Mouse (Mus musculus) hindbrain, postnatal 0 days (tissue): ENCODE data around the gene Stn1. TPM values are rescaled to one million over a fixed set of nuclear protein-coding genes. Genes with fewer than 3 reads are reported as not detected.
A peak's percentile ranks its signal among the peaks of the same experiment; 100 is the strongest.

Source experiments
- ATAC-seq: fragments of 200-750 bp; cut with Nextera tagmentation; 2 replicates; pipeline ENCODE4 v1.8.0; 2017; ENCODE audit warnings: mild to moderate bottlenecking, moderate TSS enrichment, moderate library complexity
- DNase-seq: peaks from one replicate; pipeline ENCODE4 v3.0.0-alpha.2; 2015; ENCODE audit warnings: low spot score
- H3K27ac ChIP-seq: fragments of 300-500 bp; sonication (generic); 2 replicates; pipeline ENCODE4 v1.5.1; 2014; ENCODE audit warnings: mild to moderate bottlenecking
- H3K27me3 ChIP-seq: fragments of 300-500 bp; sonication (generic); 2 replicates; pipeline ENCODE4 v1.6.1; 2014; ENCODE audit warnings: low read length, mixed read lengths; ENCODE audit not compliant: insufficient read depth
- H3K36me3 ChIP-seq: fragments of 300-500 bp; sonication (generic); 2 replicates; pipeline ENCODE4 v1.6.1; 2014; ENCODE audit warnings: low read length, mixed read lengths; ENCODE audit not compliant: insufficient read depth
- H3K4me1 ChIP-seq: fragments of 300-500 bp; sonication (generic); 2 replicates; pipeline ENCODE4 v1.6.1; 2014; ENCODE audit warnings: antibody characterized with exemption, low read length, mixed read lengths; ENCODE audit not compliant: insufficient read depth
- H3K4me2 ChIP-seq: fragments of 300-500 bp; sonication (generic); 2 replicates; pipeline ENCODE4 v1.6.1; 2014; ENCODE audit warnings: low read depth, mild to moderate bottlenecking, low read length, moderate library complexity, mixed read lengths
- H3K4me3 ChIP-seq: fragments of 300-500 bp; sonication (generic); 2 replicates; pipeline ENCODE4 v1.5.1; 2014; ENCODE audit warnings: low read length
- H3K9ac ChIP-seq: fragments of 300-500 bp; sonication (generic); replicated peaks from 2 replicates; pipeline ENCODE4 v1.6.1; 2014; ENCODE audit warnings: mild to moderate bottlenecking, low read length, moderate library complexity, mixed read lengths
- H3K9me3 ChIP-seq: fragments of 300-500 bp; sonication (generic); 2 replicates; pipeline ENCODE4 v1.6.1; 2016; ENCODE audit warnings: low read length, mixed read lengths
- CTCF ChIP-seq: IDR thresholded peaks from 2 replicates; pipeline ENCODE4 v1.5.1; 2016; ENCODE audit warnings: antibody characterized with exemption, control low read depth, low read depth
- WGBS: fragments of 180-500 bp; shearing (Covaris S2); extraction: QIAGEN DNeasy Blood & Tissue Kit; methylation state at CpG from one replicate; pipeline ENCODE4 v1.1.7; 2014; 5-methylcytosine and 5-hydroxymethylcytosine counted together
- polyA plus RNA-seq: library from polyadenylated mRNA; unstranded; fragments of >200 nt; fragmentation: Nextera tagmentation; extraction: Ambion mirVana; gene quantifications from 2 replicates; pipeline ENCODE4 v1.2.1, GENCODE M21; 2015
- total RNA-seq: library from RNA; depleted of rRNA; stranded (reverse); fragments of >200 nt; gene quantifications from 2 replicates; pipeline ENCODE4 v1.2.3, GENCODE M21; 2014

Gene Stn1
- total and polyA plus RNA-seq, 2 experiments from 2014 or later, result 19.1 to 20.9 TPM

DNA sequence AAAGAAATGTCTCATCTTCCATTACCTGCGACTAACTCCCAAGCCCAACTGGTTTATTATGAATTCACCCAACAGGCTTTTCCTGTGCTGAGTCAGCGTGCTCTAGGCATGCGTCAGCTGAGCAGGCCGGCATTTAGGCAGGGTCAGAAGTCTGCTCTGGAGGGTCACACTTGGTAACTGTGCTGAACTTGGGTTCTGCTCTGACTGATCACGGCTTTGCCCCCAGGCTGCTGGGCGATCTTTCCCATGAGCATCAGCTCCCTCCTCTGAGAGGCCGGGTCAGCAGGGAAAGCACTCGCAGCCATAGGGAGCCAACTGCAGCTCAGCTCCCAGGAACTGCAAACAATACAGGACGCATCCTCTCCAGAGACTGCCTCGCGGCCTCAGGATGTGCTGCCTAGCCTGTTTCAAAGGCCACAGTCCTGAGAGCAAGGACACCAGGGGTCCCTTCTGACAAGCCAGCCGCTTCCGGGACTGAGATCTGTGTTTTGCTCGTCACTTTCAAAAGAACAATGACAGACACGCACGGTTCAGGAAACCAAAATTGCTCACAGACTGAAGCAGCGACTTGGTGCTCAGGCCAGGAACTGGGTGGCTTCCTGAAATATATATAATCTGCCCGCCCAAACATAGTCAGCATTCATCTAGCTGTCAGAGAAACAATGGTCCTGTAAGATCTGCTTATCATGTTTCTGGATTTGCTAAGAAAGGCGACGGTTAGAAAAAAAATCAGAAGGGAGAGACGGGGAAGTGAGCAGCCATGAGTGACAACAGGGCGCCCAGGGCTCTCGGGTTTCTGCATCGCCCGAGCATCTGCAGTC is 26.6 kb downstream of the Stn1 start:
- H3K27me3 ChIP-seq, result no peaks in the 10 kb centered on the region

DNA sequence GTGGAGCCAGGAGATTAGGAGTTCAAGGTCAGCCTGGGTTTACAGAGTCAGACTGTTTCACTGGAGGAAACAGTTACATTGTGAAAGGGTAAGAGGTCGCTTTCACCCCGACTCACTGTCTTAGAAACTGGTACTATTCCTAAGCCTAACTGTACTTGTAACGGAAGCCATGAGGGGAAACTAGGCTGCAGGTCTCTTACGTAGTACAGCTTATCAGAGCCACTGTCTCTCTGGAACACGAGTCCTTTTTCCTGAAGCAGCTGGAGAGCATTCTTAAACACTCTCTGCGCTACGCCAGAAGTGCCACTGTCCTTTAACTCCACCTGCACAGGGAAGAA is 27.2 kb downstream of the Stn1 start:
- Histone ChIP-seq H3K36me3 (no peaks in the 10 kb centered on the region), H3K27me3 (no peaks in the 10 kb centered on the region), H3K4me3 (no peak overlapping the region), H3K4me2 (0 out of 2 replicates have a peak overlapping the region, but pooled peaks have one; percentile 2), H3K9ac (no peak overlapping the region), H3K27ac (peak overlapping the region; percentile 51; the same call in 1 of the 2 replicates), H3K9me3 (no peaks in the 10 kb centered on the region), H3K4me1 (0 out of 2 replicates have a peak, but pooled peaks cover 9% of the 10 kb centered on the region)
- no peak for TF ChIP-seq CTCF
- DNase-seq (no peak), ATAC-seq (no peak)
- WGBS, result 77% methylated on average over 7 of the region's 7 CpGs

More for the DNA sequence above, 26.6 kb downstream of the Stn1 start:
- Histone ChIP-seq H3K9me3 (no peaks in the 10 kb centered on the region), H3K4me1 (0 out of 2 replicates have a peak, but pooled peaks cover 9% of the 10 kb centered on the region), H3K9ac (0 out of 2 replicates have a peak overlapping the region, but pooled peaks have one; percentile 24), H3K36me3 (no peaks in the 10 kb centered on the region), H3K4me2 (peak overlapping the region; percentile 2; the same call in 1 of the 2 replicates), H3K4me3 (no peak overlapping the region), H3K27ac (peak overlapping the region; percentile 51)
- TF ChIP-seq CTCF, result no peak
- ATAC-seq, result no peak
- no peak for DNase-seq
- 18% methylated on average over 25 of the region's 25 CpGs for WGBS

DNA sequence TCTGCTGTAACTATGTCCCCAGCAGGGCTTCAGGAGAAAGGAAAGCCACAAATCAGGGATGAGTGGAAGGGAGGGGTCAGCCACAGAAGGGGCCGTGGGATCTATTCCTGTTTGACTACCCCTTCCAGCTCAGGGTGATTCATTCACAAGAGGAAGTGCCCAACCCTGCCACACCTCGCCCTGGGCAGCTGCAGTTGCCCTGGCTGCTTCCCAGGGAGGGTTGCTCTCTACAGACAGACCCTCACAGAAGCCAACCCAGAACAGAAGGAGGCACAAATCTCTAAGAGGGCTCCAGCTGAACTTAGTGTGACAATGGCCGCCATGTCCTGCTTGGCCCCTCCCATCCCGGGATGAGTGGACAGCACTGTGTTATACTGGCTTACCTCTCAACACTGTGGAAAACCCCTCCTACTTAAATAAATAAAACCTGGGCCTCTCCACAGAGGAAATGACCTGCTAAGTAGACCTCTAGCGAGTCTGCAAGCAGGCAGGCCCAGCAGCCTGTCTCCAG is 28.5 kb downstream of the Stn1 start:
- H3K36me3 ChIP-seq, result no peaks in the 10 kb centered on the region
- TF ChIP-seq CTCF, result no peak
- WGBS, result 74% methylated on average over 5 of the region's 5 CpGs
- no peak overlapping the region for H3K27ac ChIP-seq
- H3K9ac ChIP-seq, result no peak overlapping the region
- H3K27me3 ChIP-seq, result no peaks in the 10 kb centered on the region
- ATAC-seq (no peak), DNase-seq (no peak)
- H3K4me2 ChIP-seq, result no peak overlapping the region
- 0 out of 2 replicates have a peak, but pooled peaks cover 9% of the 10 kb centered on the region for H3K4me1 ChIP-seq
- no peak overlapping the region for H3K4me3 ChIP-seq
- no peaks in the 10 kb centered on the region for H3K9me3 ChIP-seq

DNA sequence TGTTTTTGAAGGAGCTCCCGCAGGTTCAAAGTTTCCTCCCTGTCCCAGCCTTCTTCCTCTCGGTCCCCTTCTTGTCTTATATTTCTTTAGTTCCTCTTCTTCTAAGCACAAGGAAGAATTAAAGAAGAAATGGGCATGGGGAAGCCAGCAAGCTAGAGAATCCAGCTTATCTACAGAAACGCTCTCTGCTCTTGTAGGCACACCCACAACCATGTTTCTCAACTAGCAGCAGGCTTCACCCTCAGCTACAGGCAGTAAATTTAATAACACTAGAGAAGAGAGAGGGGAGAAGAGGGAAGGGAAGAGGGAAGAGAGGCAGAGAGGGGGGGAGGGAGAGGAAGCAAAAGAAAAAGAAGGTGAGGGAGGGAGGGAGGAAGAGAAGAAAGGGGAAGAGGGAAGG is 29.1 kb downstream of the Stn1 start:
- Histone ChIP-seq H3K27ac (no peak overlapping the region), H3K9me3 (no peaks in the 10 kb centered on the region), H3K9ac (no peak overlapping the region), H3K4me3 (no peak overlapping the region), H3K4me2 (no peak overlapping the region), H3K4me1 (0 out of 2 replicates have a peak, but pooled peaks cover 9% of the 10 kb centered on the region), H3K36me3 (no peaks in the 10 kb centered on the region), H3K27me3 (no peaks in the 10 kb centered on the region)
- no peak for TF ChIP-seq CTCF
- DNase-seq (no peak), ATAC-seq (no peak)
- 77% methylated on average over 3 of the region's 3 CpGs for whole genome bisulfite sequencing

DNA sequence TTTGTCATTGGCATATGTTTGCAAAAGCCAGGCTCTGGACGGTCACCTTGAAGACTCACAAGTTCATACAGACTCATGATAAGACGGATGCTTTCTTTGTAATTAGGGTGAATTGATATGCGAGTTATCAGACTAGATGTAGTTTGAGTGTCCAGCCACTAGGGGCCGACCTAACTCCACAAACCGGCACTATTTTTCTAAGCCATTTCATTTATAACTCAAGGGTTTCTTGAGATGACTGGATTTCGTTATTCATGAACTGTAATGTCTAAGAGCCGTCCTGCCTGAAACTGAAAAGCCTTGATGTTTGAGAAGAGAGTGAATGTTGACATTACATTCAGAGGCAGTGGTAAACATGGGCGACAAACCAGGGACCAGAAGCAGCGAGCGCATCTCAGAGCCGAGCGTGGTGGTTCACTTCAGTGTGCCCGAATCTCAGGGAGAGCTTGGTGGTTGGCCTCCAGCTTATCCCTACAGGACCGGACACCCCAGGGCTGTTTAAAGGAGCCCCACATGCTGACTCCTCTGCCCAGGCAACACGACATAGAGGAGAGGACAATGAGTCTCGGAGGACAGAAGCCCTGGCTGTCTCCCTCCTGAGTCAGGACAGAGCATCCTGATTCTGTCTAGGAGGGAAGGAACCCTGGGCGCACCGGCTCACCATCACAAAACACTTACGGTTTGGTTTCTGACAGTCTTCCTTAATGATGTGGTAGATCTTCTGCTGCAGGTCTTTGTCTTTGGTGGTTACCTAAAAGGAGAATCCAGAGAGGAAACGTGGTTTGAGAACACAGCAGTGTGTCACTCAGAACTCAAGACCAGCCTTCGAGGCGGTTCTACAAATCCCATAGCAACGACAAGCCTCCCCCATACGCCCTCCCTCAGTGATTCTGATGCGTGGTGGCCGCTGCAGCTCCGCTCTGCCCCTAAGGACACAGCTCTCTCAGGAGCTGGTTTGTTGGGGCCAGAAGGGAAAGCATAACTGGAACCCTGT is 29.9 kb downstream of the Stn1 start:
- 45% methylated on average over 27 of the region's 27 CpGs for WGBS
- Histone ChIP-seq H3K4me1 (0 out of 2 replicates have a peak, but pooled peaks cover 9% of the 10 kb centered on the region), H3K9me3 (no peaks in the 10 kb centered on the region), H3K27ac (no peak overlapping the region), H3K36me3 (no peaks in the 10 kb centered on the region), H3K4me3 (no peak overlapping the region), H3K9ac (no peak overlapping the region), H3K27me3 (no peaks in the 10 kb centered on the region), H3K4me2 (no peak overlapping the region)
- DNase-seq, result peak; percentile 79
- ATAC-seq, result no peak
- TF ChIP-seq CTCF, result peak; percentile 93

DNA sequence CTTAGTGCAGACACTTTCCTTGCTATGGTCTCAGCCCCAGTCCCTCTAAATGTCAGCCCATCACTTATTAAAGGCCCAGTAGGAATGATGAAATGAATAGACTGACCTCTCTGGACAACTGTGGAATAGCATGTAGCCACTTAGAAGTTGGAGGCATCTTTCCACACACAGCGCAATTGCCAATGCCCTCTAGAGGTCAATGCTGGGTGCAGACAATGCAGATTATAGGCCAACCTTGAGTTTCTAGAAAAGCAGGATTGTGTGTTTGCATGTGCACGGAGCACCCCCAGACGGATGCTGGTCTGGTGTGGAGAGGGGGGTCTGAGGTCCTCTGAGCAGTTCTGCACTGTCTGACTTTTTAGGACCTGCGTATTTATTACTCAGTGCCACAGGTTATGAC is 33.7 kb downstream of the Stn1 start:
- no peaks in the 10 kb centered on the region for H3K9me3 ChIP-seq
- ATAC-seq (peak; percentile 28), DNase-seq (peak; percentile 76)
- no peak overlapping the region for H3K27ac ChIP-seq
- no peak overlapping the region for H3K9ac ChIP-seq
- H3K36me3 ChIP-seq, result no peaks in the 10 kb centered on the region
- peak; percentile 88 for TF ChIP-seq CTCF
- H3K27me3 ChIP-seq, result no peaks in the 10 kb centered on the region
- H3K4me1 ChIP-seq, result no peaks in the 10 kb centered on the region
- no peak overlapping the region for H3K4me3 ChIP-seq
- 70% methylated on average over 4 of the region's 4 CpGs for WGBS
- H3K4me2 ChIP-seq, result no peak overlapping the region
